Mouse (Mus musculus): Measurements from ENCODE around the gene Ngef.

GRCm38 (mm10) chr1:87614576-87615295 lies 41.1 kb upstream of the Ngef start:
- TF ChIP-seq CTCF (IDR thresholded peaks at IDR 0.05; ENCODE audit: extremely low read depth, insufficient read depth, low read length) (no peak), POLR2A (IDR thresholded peaks at IDR 0.05; ENCODE audit: extremely low read depth, insufficient read depth, low read length) (no peak)
